Mouse (Mus musculus): ENCODE results near the gene Plekhh3.

- TF ChIP-seq CTCF (IDR thresholded peaks at IDR 0.05; ENCODE audit: low read depth, low read length) (no peak), GATA1 (IDR thresholded peaks at IDR 0.05; ENCODE audit: borderline replicate concordance, low read length) (no peak), POLR2AphosphoS5 (IDR thresholded peaks at IDR 0.05; ENCODE audit: insufficient replicate concordance, low read depth, low read length) (no peak)
Observed at GRCm38 (mm10) chr11:101185441-101185840, 14.3 kb upstream of the Plekhh3 start.

All from G1E (cell line).